Mouse (Mus musculus): ENCODE measurements around the gene Itpr2. TPM values are rescaled to one million over a fixed set of nuclear protein-coding genes. Genes with fewer than 3 reads are reported as not detected.

The Itpr2 gene
- polyA plus RNA-seq, 1 experiment, result 10.5 TPM

- Histone ChIP-seq H3K27ac (ENCODE audit: insufficient read depth, low read depth, low read length) (no peak overlapping the region), H3K27me3 (ENCODE audit: control insufficient read depth, insufficient read depth, low read length) (no peaks in the 10 kb centered on the region), H3K36me3 (ENCODE audit: control insufficient read depth, insufficient read depth, low read length) (no peaks in the 10 kb centered on the region), H3K4me1 (ENCODE audit: control insufficient read depth, insufficient read depth, insufficient read length, low read length) (no peaks in the 10 kb centered on the region), H3K4me3 (ENCODE audit: low read depth, low read length) (no peak overlapping the region)
- WGBS, result 78% methylated on average over 4 of the region's 4 CpGs
- TF ChIP-seq POLR2A (IDR thresholded peaks at IDR 0.05; ENCODE audit: low read depth, low read length) (no peak), CTCF (IDR thresholded peaks at IDR 0.05; ENCODE audit: extremely low read depth, insufficient read length, insufficient replicate concordance, low read depth, low read length) (no peak)
Observed at GRCm38 (mm10) chr6:146107117-146107832, 394.7 kb downstream of the Itpr2 start.

DNA sequence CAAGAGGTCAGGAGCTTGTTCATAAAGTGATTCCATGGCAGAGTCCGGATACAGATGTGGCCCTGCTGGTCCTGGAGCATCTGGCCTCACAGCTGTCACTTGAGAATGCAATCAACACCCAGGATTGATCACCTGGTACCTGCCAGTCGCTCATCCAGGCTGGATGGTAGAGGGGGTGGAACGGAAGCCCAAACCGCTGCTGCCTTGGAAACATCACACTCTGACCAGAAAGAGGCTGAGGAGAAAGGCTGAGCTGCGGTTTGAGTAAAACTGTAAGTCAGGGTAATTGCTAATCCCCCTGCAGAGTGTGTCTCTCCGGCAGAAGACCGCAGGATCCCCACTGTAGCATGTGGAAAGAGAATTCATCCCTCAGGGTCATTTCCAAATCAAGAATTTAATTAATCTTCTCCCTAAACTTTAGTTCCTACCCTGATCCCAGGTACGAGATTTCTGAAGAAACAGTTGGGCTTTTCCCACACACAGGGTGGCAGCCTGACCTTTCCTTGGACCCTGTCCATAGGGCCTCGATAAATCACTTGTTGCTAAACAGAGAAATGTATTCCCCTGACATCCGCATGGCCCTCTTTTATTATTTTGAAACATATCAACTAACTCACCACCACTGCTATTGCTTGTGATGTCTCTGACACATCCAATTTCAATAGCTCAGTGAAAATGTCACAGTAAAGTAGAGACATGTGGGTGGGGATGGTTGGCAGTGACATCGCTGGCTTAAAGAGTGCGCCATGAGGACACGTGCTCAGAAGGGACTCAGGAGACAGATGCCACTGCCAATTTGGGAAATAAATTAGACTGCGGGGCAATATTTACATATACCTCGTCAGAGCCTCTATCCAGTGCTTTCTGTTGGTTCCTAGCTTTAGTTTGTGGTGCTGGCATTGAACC, 418.7 kb downstream of the Itpr2 start:
- TF ChIP-seq POLR2A (IDR thresholded peaks at IDR 0.05; ENCODE audit: low read depth, low read length), result no peak
- no peak for TF ChIP-seq CTCF (IDR thresholded peaks at IDR 0.05; ENCODE audit: extremely low read depth, insufficient read length, insufficient replicate concordance, low read depth, low read length)
- 69% methylated on average over 15 of the region's 15 CpGs for WGBS
- Histone ChIP-seq H3K36me3 (ENCODE audit: control insufficient read depth, insufficient read depth, low read length) (no peaks in the 10 kb centered on the region), H3K4me1 (ENCODE audit: control insufficient read depth, insufficient read depth, insufficient read length, low read length) (peaks cover 3% of the 10 kb centered on the region; the same call in 1 of the 2 replicates), H3K27me3 (ENCODE audit: control insufficient read depth, insufficient read depth, low read length) (no peaks in the 10 kb centered on the region), H3K27ac (ENCODE audit: insufficient read depth, low read depth, low read length) (no peak overlapping the region), H3K4me3 (ENCODE audit: low read depth, low read length) (no peak overlapping the region)

DNA sequence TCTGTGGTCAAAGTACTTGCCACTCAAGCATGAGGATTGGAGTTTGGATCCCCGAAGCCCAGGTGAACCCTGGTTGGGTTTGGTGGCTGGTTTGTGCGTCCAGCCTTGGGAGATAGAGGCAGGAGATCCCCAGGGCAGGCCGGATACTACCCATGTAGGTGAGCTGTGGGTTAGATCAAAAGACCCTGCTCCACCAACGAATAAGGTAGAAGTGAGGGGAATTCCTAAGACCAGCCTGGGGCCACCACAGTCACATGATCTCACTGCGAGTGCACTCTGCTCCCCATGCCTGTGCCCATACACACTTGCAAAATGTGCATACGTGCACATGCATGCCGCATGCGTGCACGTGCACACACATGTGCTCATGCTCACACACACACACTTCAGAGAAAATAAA, 419.5 kb downstream of the Itpr2 start:
- Histone ChIP-seq H3K4me1 (ENCODE audit: control insufficient read depth, insufficient read depth, insufficient read length, low read length) (peaks cover 5% of the 10 kb centered on the region), H3K27ac (ENCODE audit: insufficient read depth, low read depth, low read length) (no peak overlapping the region), H3K4me3 (ENCODE audit: low read depth, low read length) (no peak overlapping the region), H3K36me3 (ENCODE audit: control insufficient read depth, insufficient read depth, low read length) (no peaks in the 10 kb centered on the region), H3K27me3 (ENCODE audit: control insufficient read depth, insufficient read depth, low read length) (no peaks in the 10 kb centered on the region)
- TF ChIP-seq CTCF (IDR thresholded peaks at IDR 0.05; ENCODE audit: extremely low read depth, insufficient read length, insufficient replicate concordance, low read depth, low read length) (no peak), POLR2A (IDR thresholded peaks at IDR 0.05; ENCODE audit: low read depth, low read length) (no peak)
- WGBS, result 85% methylated on average over 9 of the region's 9 CpGs

GRCm38 (mm10) chr6:146081578-146081977, 420.4 kb downstream of the Itpr2 start:
- Histone ChIP-seq H3K27ac (ENCODE audit: insufficient read depth, low read depth, low read length) (no peak overlapping the region), H3K36me3 (ENCODE audit: control insufficient read depth, insufficient read depth, low read length) (no peaks in the 10 kb centered on the region), H3K4me1 (ENCODE audit: control insufficient read depth, insufficient read depth, insufficient read length, low read length) (peaks cover 5% of the 10 kb centered on the region), H3K27me3 (ENCODE audit: control insufficient read depth, insufficient read depth, low read length) (no peaks in the 10 kb centered on the region), H3K4me3 (ENCODE audit: low read depth, low read length) (no peak overlapping the region)
- no peak for TF ChIP-seq CTCF (IDR thresholded peaks at IDR 0.05; ENCODE audit: extremely low read depth, insufficient read length, insufficient replicate concordance, low read depth, low read length)
- TF ChIP-seq POLR2A (IDR thresholded peaks at IDR 0.05; ENCODE audit: low read depth, low read length), result no peak
- 81% methylated on average over 8 of the region's 8 CpGs for WGBS

GRCm38 (mm10) chr6:146080546-146081512, 421.2 kb downstream of the Itpr2 start:
- H3K27ac ChIP-seq (ENCODE audit: insufficient read depth, low read depth, low read length), result peak overlapping the region; percentile 35
- TF ChIP-seq POLR2A (IDR thresholded peaks at IDR 0.05; ENCODE audit: low read depth, low read length) (no peak), CTCF (IDR thresholded peaks at IDR 0.05; ENCODE audit: extremely low read depth, insufficient read length, insufficient replicate concordance, low read depth, low read length) (no peak)

GRCm38 (mm10) chr6:146079734-146080443, 422.1 kb downstream of the Itpr2 start:
- Histone ChIP-seq H3K36me3 (ENCODE audit: control insufficient read depth, insufficient read depth, low read length) (no peaks in the 10 kb centered on the region), H3K4me3 (ENCODE audit: low read depth, low read length) (no peak overlapping the region), H3K27ac (ENCODE audit: insufficient read depth, low read depth, low read length) (peak overlapping the region; percentile 35), H3K27me3 (ENCODE audit: control insufficient read depth, insufficient read depth, low read length) (no peaks in the 10 kb centered on the region), H3K4me1 (ENCODE audit: control insufficient read depth, insufficient read depth, insufficient read length, low read length) (peaks cover 5% of the 10 kb centered on the region)
- TF ChIP-seq POLR2A (IDR thresholded peaks at IDR 0.05; ENCODE audit: low read depth, low read length) (no peak), CTCF (IDR thresholded peaks at IDR 0.05; ENCODE audit: extremely low read depth, insufficient read length, insufficient replicate concordance, low read depth, low read length) (no peak)
- WGBS, result 47% methylated on average over 3 of the region's 3 CpGs

More at GRCm38 (mm10) chr6:146080546-146081512, 421.2 kb downstream of the Itpr2 start:
- H3K4me3 ChIP-seq (ENCODE audit: low read depth, low read length), result no peak overlapping the region
- no peaks in the 10 kb centered on the region for H3K27me3 ChIP-seq (ENCODE audit: control insufficient read depth, insufficient read depth, low read length)
- H3K36me3 ChIP-seq (ENCODE audit: control insufficient read depth, insufficient read depth, low read length), result no peaks in the 10 kb centered on the region
- WGBS, result 62% methylated on average over 18 of the region's 18 CpGs
- peaks cover 5% of the 10 kb centered on the region for H3K4me1 ChIP-seq (ENCODE audit: control insufficient read depth, insufficient read depth, insufficient read length, low read length)
